9 mouse cellular contexts compared by ENCODE assay signal in genomic region chr5:21986311-21986710, GRCm38 (mm10).
DNase-seq lines count a peak whose midpoint lies in the region; TF ChIP-seq lines count a peak whose summit lies in the region.
"Had no signal": no experiment of that assay in that cellular context is flagged by ENCODE, and none has a peak within 500 bp of the region (broad histone marks: within the 10 kb centered on the region; RNA-seq: fewer than 3 reads in every experiment).

No protein-coding gene starts in this region.

- H3K4me3 ChIP-seq in gastrocnemius, adult 2 months: no peak overlapping the region
- H3K4me3 ChIP-seq in lung, adult 2 months (replicated peaks; ENCODE audit: extremely low read depth, low read depth, low read length): no peak overlapping the region
- H3K4me3 ChIP-seq: neural tube, embryonic 13.5 days had no signal

- WGBS in lung, adult 2 months: 41% methylated on average over 4 of the region's 4 CpGs

- no peaks in the 10 kb centered on the region for H3K4me1 ChIP-seq in lung, adult 2 months (ENCODE audit: control insufficient read depth, insufficient read depth, low read length)
- H3K4me1 ChIP-seq: neural tube, embryonic 13.5 days had no signal

- peak; percentile 76 for TF ChIP-seq CTCF in gastrocnemius, adult 2 months (IDR thresholded peaks at IDR 0.05)
- TF ChIP-seq CTCF in lung, adult 2 months (IDR thresholded peaks at IDR 0.05; ENCODE audit: insufficient read depth, low read length): no peak

- DNase-seq in gastrocnemius, adult 2 months: peak; percentile 25
- no peak for DNase-seq in gastrocnemius, postnatal 36 days
- DNase-seq in testis, postnatal 10 days (ENCODE audit: low spot score): peak; percentile 70
- DNase-seq in testis, postnatal 14 days (ENCODE audit: low spot score): no peak
- DNase-seq in cerebellum, adult 18-20 months: peak; percentile 79 to 81
- peak; percentile 45 to 71 for DNase-seq in heart, postnatal 10 days
- peak; percentile 5 for DNase-seq in lung, adult 2 months
- peak; percentile 14 for DNase-seq in thymus, postnatal 25 days

- no peak overlapping the region for H3K27ac ChIP-seq in gastrocnemius, adult 2 months
- H3K27ac ChIP-seq: neural tube, embryonic 13.5 days had no signal

- intact Hi-C loops in gastrocnemius, adult 2 months (cut with DNase I): loop anchor here (5.0 kb wide), 1 partner anchor 531 kb away; no protein-coding TSS in a partner anchor
- intact Hi-C loops in gastrocnemius, postnatal 36 days (cut with DNase I): loop anchor here (5.0 kb wide), 2 partner anchors 341 to 526 kb away; no protein-coding TSS in a partner anchor
- intact Hi-C loops in heart, postnatal 10 days (cut with DNase I): loop anchor here (2.0 to 5.0 kb wide), 2 partner anchors 341 to 524 kb away; no protein-coding TSS in a partner anchor

- no peak for TF ChIP-seq POLR2A in lung, adult 2 months (IDR thresholded peaks at IDR 0.05; ENCODE audit: borderline replicate concordance, extremely low read depth, low read depth, low read length)

Comparison
In these comparisons a context has a peak if more than half of its experiments do, and no peak if none do; other contexts are left out.
1. DNase-seq: peak in gastrocnemius, adult 2 months (single experiment), testis, postnatal 10 days (single experiment), cerebellum, adult 18-20 months (2 of 2), heart, postnatal 10 days (2 of 2), lung, adult 2 months (single experiment) and thymus, postnatal 25 days (single experiment); none in gastrocnemius, postnatal 36 days (0 of 2) and testis, postnatal 14 days (single experiment).